Mouse (Mus musculus) embryonic facial prominence, embryonic 11.5 days (tissue): ENCODE results near the gene Ftsj3. TPM values are rescaled to one million over a fixed set of nuclear protein-coding genes. Genes with fewer than 3 reads are reported as not detected.

Experiments
- ATAC-seq: fragments of 200-750 bp; cut with Nextera tagmentation; replicated peaks from 2 replicates; pipeline ENCODE4 v1.8.0; 2017; ENCODE audit warnings: low read depth; ENCODE audit not compliant: insufficient number of reproducible peaks, low FRiP score, low TSS enrichment
- DNase-seq: peaks from one replicate; pipeline ENCODE4 v3.0.0-alpha.2; 2015; ENCODE audit warnings: low spot score
- H3K27ac ChIP-seq: fragments of 300-500 bp; sonication (generic); replicated peaks from 2 replicates; pipeline ENCODE4 v1.5.1; 2014; ENCODE audit warnings: mild to moderate bottlenecking, low read depth, low read length, control low read depth
- H3K27me3 ChIP-seq: fragments of 300-500 bp; sonication (generic); 2 replicates; pipeline ENCODE4 v1.6.1; 2014; ENCODE audit warnings: mild to moderate bottlenecking, low read length, moderate library complexity, mixed read lengths; ENCODE audit not compliant: control insufficient read depth, insufficient read depth
- H3K36me3 ChIP-seq: fragments of 300-500 bp; sonication (generic); replicated peaks from 2 replicates; pipeline ENCODE4 v1.6.1; 2014; ENCODE audit warnings: low read depth, mild to moderate bottlenecking, low read length, moderate library complexity, mixed read lengths; ENCODE audit not compliant: control insufficient read depth, insufficient read depth
- H3K4me1 ChIP-seq: fragments of 300-500 bp; sonication (generic); 2 replicates; pipeline ENCODE4 v1.6.1; 2014; ENCODE audit warnings: low read length, mixed read lengths; ENCODE audit not compliant: control insufficient read depth, insufficient read depth
- H3K4me2 ChIP-seq: fragments of 300-500 bp; sonication (generic); 2 replicates; pipeline ENCODE4 v1.6.1; 2014; ENCODE audit warnings: low read depth, mild to moderate bottlenecking, control low read depth, low read length, moderate library complexity
- H3K4me3 ChIP-seq: fragments of 300-500 bp; sonication (generic); 2 replicates; pipeline ENCODE4 v1.5.1; 2014; ENCODE audit warnings: low read depth, low read length, control low read depth
- H3K9ac ChIP-seq: fragments of 300-500 bp; sonication (generic); replicated peaks from 2 replicates; pipeline ENCODE4 v1.6.1; 2014; ENCODE audit warnings: mild to moderate bottlenecking, control low read depth, low read length
- H3K9me3 ChIP-seq: fragments of 300-500 bp; sonication (generic); replicated peaks from 2 replicates; pipeline ENCODE4 v1.6.1; 2016; ENCODE audit warnings: mild to moderate bottlenecking, low read length, inconsistent platforms, mixed read lengths; ENCODE audit not compliant: control insufficient read depth
- WGBS: fragments of 180-500 bp; shearing (Covaris S2); extraction: QIAGEN DNeasy Blood & Tissue Kit; methylation state at CpG from one replicate; pipeline ENCODE4 v1.1.7; 2014; 5-methylcytosine and 5-hydroxymethylcytosine counted together
- polyA plus RNA-seq: library from polyadenylated mRNA; unstranded; fragments of >200 nt; fragmentation: Nextera tagmentation; extraction: Ambion mirVana; gene quantifications from 2 replicates; pipeline ENCODE4 v1.2.1, GENCODE M21; 2014

Ftsj3 gene
- polyA plus RNA-seq, 1 experiment from 2014 or later: 80.5 TPM

GRCm38 (mm10) chr11:106286206-106286605 is 30.3 kb upstream of the Ftsj3 start:
- ATAC-seq: no peak
- WGBS: 83% methylated on average over 7 of the region's 7 CpGs
- no peaks in the 10 kb centered on the region for H3K4me1 ChIP-seq
- H3K9me3 ChIP-seq: no peaks in the 10 kb centered on the region
- no peaks in the 10 kb centered on the region for H3K36me3 ChIP-seq
- H3K9ac ChIP-seq: no peak overlapping the region
- no peak for DNase-seq
- no peak overlapping the region for H3K27ac ChIP-seq
- no peak overlapping the region for H3K4me3 ChIP-seq
- no peaks in the 10 kb centered on the region for H3K27me3 ChIP-seq
- H3K4me2 ChIP-seq: no peak overlapping the region

GRCm38 (mm10) chr11:106284126-106284525 is 28.2 kb upstream of the Ftsj3 start:
- no peak overlapping the region for H3K4me2 ChIP-seq
- no peaks in the 10 kb centered on the region for H3K27me3 ChIP-seq
- H3K27ac ChIP-seq: no peak overlapping the region
- H3K4me3 ChIP-seq: no peak overlapping the region
- no peaks in the 10 kb centered on the region for H3K4me1 ChIP-seq
- ATAC-seq: no peak
- no peaks in the 10 kb centered on the region for H3K9me3 ChIP-seq
- WGBS: 66% methylated on average over 8 of the region's 8 CpGs
- no peak overlapping the region for H3K9ac ChIP-seq
- no peaks in the 10 kb centered on the region for H3K36me3 ChIP-seq
- no peak for DNase-seq

GRCm38 (mm10) chr11:106283371-106283770 is 27.5 kb upstream of the Ftsj3 start:
- H3K27me3 ChIP-seq: no peaks in the 10 kb centered on the region
- H3K4me3 ChIP-seq: no peak overlapping the region
- H3K9ac ChIP-seq: no peak overlapping the region
- no peak overlapping the region for H3K4me2 ChIP-seq
- no peaks in the 10 kb centered on the region for H3K9me3 ChIP-seq
- 66% methylated on average over 4 of the region's 4 CpGs for WGBS
- no peak for ATAC-seq
- no peak for DNase-seq
- H3K36me3 ChIP-seq: no peaks in the 10 kb centered on the region
- no peak overlapping the region for H3K27ac ChIP-seq
- no peaks in the 10 kb centered on the region for H3K4me1 ChIP-seq

- WGBS: 80% methylated on average over 6 of the region's 6 CpGs
- H3K27me3 ChIP-seq: no peaks in the 10 kb centered on the region
- no peak overlapping the region for H3K9ac ChIP-seq
- no peak overlapping the region for H3K27ac ChIP-seq
- ATAC-seq: no peak
- H3K4me2 ChIP-seq: no peak overlapping the region
- no peaks in the 10 kb centered on the region for H3K36me3 ChIP-seq
- no peak overlapping the region for H3K4me3 ChIP-seq
- DNase-seq: no peak
- H3K9me3 ChIP-seq: no peaks in the 10 kb centered on the region
- H3K4me1 ChIP-seq: no peaks in the 10 kb centered on the region
Observed at GRCm38 (mm10) chr11:106282452-106282851, 26.6 kb upstream of the Ftsj3 start.

- Histone ChIP-seq H3K4me1 (no peaks in the 10 kb centered on the region), H3K36me3 (no peaks in the 10 kb centered on the region), H3K9ac (no peak within 1 kb of the TSS), H3K4me3 (no peak within 1 kb of the TSS), H3K27ac (no peak within 1 kb of the TSS), H3K27me3 (no peaks in the 10 kb centered on the region), H3K9me3 (no peaks in the 10 kb centered on the region), H3K4me2 (peak within 1 kb of the TSS; percentile 13; the same call in 1 of the 2 replicates)
- DNase-seq (peak; percentile 96), ATAC-seq (no peak)
- WGBS: 11% methylated on average over 25 of the region's 25 CpGs
Observed at GRCm38 (mm10) chr11:106276454-106276853, 20.6 kb upstream of the Ftsj3 start, which contains the start of gene Tcam1. Gene Tcam1 (plus strand): TSS chr11:106276672.

GRCm38 (mm10) chr11:106274971-106275411 is 19.1 kb upstream of the Ftsj3 start:
- Histone ChIP-seq H3K27me3 (no peaks in the 10 kb centered on the region), H3K27ac (no peak overlapping the region; the same call in 1 of the 2 replicates), H3K4me2 (no peak overlapping the region), H3K9me3 (no peaks in the 10 kb centered on the region), H3K4me1 (no peaks in the 10 kb centered on the region), H3K9ac (no peak overlapping the region), H3K36me3 (no peaks in the 10 kb centered on the region), H3K4me3 (no peak overlapping the region)
- no peak for ATAC-seq
- DNase-seq: no peak
- WGBS: 78% methylated on average over 7 of the region's 7 CpGs

- no peaks in the 10 kb centered on the region for H3K9me3 ChIP-seq
- ATAC-seq (no peak), DNase-seq (no peak)
- no peaks in the 10 kb centered on the region for H3K4me1 ChIP-seq
- H3K27me3 ChIP-seq: no peaks in the 10 kb centered on the region
- 90% methylated on average over 1 of the region's 1 CpGs for WGBS
- H3K27ac ChIP-seq: no peak overlapping the region
- H3K36me3 ChIP-seq: no peaks in the 10 kb centered on the region
- no peak overlapping the region for H3K4me3 ChIP-seq
- no peak overlapping the region for H3K4me2 ChIP-seq
- H3K9ac ChIP-seq: no peak overlapping the region
Observed at GRCm38 (mm10) chr11:106274374-106274773, 18.5 kb upstream of the Ftsj3 start.

- WGBS: 97% methylated on average over 6 of the region's 6 CpGs
- Histone ChIP-seq H3K27ac (no peak overlapping the region), H3K4me1 (no peaks in the 10 kb centered on the region)
Observed at GRCm38 (mm10) chr11:106273811-106274210, 17.9 kb upstream of the Ftsj3 start.

More at GRCm38 (mm10) chr11:106273811-106274210, 17.9 kb upstream of the Ftsj3 start:
- Histone ChIP-seq H3K4me3 (no peak overlapping the region), H3K36me3 (no peaks in the 10 kb centered on the region), H3K27me3 (no peaks in the 10 kb centered on the region), H3K9ac (no peak overlapping the region), H3K4me2 (no peak overlapping the region; the same call in 1 of the 2 replicates), H3K9me3 (no peaks in the 10 kb centered on the region)
- no peak for DNase-seq
- ATAC-seq: no peak
